Mouse (Mus musculus) inflammation-experienced regulatory T-cells, adult 16 weeks (primary cell): ENCODE measurements around the gene Fxyd4. TPM values are rescaled to one million over a fixed set of nuclear protein-coding genes. Genes with fewer than 3 reads are reported as not detected.

Experiments used
- polyA plus RNA-seq: library from polyadenylated mRNA; unstranded; fragments of 100-300 nt; shearing (Covaris generic); gene quantifications from one replicate; pipeline ENCODE4 v1.2.1, GENCODE M21; 2017

Fxyd4 gene
- 2.4 TPM for polyA plus RNA-seq

DNA sequence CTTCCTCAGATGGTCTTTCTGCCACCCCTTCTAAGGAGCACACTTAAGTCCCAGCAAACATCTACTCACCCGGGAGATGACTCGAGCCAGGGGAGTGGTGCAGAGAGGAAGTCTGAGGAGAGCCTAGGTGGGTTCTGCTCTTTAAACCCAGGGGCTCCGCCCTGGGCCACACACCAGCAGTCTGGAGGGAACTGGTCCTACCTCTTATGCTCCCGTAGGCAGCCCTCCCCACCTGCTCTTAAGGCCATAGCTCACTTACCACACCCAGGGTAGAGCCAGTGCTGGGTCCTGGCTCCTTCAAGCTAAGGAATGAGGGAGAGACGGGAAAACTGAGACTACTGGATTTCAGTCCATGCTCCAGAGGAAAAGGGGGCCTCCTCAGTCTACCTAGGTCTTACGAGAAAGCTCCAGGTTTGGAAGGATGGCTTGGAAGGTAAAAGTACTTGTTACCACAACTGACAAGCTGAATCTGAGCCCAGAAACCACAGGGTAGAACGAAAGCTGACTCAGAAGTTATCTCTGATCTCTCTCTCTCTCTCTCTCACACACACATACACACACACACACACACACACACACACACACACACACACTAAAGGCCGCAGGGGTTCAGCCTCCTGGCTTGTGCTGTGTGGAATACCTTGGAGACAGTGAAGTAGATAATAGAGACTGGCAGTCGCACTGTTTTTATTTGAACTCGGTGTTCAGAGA, at the start of gene Fxyd4:
Gene Fxyd4 (minus strand): TSS at position 471 of the 711 bp plus-strand sequence.

DNA sequence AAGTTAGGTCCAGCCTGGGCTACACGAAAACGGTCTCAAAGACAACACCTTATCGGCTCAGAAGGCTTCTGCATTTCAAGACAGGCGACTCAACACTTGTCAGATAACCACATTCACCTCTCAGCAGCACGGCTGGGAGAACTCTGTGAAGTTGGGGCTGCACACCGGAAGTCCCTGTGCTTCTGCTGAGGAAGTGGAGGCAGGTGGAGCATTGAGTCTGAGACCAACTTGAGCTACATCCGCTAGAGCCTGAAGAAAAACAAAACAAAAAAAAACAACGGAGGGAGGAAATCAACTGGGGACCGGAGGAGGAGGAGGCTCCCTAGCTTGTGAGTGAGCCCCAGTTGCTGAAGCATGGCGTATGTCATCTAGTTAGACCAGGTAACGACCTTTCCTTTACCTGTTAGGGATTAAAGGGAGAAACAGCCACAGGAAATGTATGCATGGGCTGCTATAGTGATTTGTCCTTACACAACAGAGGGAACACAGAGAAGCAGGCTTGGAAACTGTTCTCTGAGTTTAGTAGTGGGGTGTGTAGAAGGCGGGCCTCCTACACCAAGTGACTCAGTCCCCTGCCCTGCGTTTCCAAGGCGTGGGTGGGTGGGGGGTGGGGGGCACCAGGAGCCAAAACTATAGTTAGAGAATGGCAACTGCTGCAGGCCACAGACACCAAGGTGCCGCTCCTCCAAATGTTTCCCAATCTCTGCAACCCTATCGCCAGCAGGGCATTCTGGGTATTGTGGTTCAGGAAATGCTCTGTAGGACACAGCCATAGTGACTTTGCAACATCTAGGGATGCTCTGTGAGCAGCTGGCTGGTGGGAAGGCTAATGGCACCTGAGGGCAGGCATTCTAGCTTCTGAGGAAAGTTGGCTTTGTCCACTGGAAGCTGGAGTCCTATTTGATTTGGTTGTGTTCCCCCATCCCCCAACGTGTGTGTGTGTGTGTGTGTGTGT, 37.1 kb downstream of the Fxyd4 start, which contains the start of gene Hnrnpf:
Gene Hnrnpf (plus strand): TSS at position 199 of the 955 bp plus-strand sequence.

Other genes starting within 250 kb of the Fxyd4 start
- 35.2 TPM for gene Zfp637, start 96.5 kb downstream of the Fxyd4 start, polyA plus RNA-seq
- gene Zfp239, start 75.6 kb downstream of the Fxyd4 start, polyA plus RNA-seq = 4.0 TPM
- gene Hnrnpf, start 37.4 kb downstream of the Fxyd4 start, polyA plus RNA-seq = 1,451 TPM
- gene Rasgef1a, start 73.7 kb upstream of the Fxyd4 start, polyA plus RNA-seq = 12.8 TPM
- 11.6 TPM for gene Csgalnact2, start 201.4 kb upstream of the Fxyd4 start, polyA plus RNA-seq